Mouse (Mus musculus): ENCODE measurements around the gene Crybb2.

DNA sequence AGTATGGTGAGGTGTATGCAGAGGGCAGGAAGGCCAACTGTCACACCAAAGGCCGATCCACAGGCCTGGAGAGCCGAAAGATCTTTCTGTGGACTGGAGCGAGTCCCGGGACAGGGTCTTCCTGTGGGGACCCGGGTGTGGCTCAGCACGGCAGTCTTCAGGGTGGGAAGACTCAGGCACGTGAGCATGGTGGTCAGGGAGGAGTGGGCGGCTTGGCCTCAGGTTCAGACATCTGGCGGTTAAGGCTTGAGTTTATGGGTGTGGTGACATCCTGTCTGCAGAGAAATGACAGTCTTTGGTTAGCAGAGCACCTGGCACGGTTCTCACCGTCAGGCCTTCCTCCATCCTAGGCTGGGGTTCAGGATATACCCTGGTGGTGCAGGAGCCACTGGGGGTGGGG lies 20.8 kb upstream of the Crybb2 start:
- TF ChIP-seq EP300 (IDR thresholded peaks at IDR 0.05; ENCODE audit: low read depth): no peak
- TF ChIP-seq CTCF (IDR thresholded peaks at IDR 0.05; ENCODE audit: low read depth): no peak

All from heart, postnatal 0 days (tissue).